Mouse (Mus musculus) cerebellum, adult (tissue): ENCODE measurements at regions not wholly inside any gene's neighbourhood (a gene's known extent, or its start where the extent isn't known, plus 50 kb on each side); places are given as distances from the start of the nearest gene placed in this dataset.

Source experiments
- ATAC-seq: cut with Nextera tagmentation; 2 replicates; pipeline ENCODE4 v1.9.2; 2017; ENCODE audit warnings: mild to moderate bottlenecking, moderate library complexity, mixed read lengths; ENCODE audit not compliant: insufficient number of reproducible peaks, low FRiP score, low TSS enrichment

DNA sequence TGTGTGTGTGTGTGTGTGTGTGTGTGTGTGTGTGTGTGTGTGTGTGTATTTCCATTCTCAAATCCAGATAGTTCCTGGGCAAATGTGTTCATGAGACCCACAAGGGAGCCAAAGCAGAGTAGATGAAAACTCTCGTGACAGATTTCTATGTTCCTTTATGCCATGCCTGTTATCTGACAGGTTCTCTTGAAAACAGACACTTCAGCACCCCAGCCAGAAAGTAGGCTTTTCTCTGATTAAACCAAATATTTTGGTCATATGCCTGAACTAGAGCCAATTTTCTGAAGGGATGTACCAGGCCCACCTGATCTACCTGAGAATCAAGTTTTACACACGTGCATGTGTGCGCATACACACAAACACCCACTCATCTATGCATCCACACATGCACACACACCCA, 95.5 kb downstream of the Psat1 start:
- no peak for ATAC-seq

- ATAC-seq: no peak
Measured at GRCm38 (mm10) chr19:15850722-15851121, 96.4 kb downstream of the Psat1 start.

DNA sequence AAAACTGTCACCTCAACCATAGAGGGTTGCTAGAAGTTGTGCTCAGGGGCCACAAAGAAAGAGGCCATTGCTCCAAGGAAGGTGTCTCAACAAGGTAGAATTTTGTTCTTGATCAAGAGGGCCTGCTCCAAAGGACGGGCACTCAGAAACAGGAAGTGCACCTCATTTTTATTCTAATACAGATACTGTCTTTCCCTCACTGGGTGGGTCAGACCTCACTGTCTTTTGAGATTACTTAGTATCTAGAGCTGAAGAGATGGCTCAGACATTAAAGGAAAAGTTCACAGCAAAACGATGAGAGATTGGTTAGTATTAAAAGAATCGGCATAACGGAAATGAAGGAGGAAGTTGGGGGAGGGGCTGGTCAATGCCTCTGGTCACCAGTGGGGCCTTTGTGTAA, 97.9 kb downstream of the Psat1 start:
- ATAC-seq: no peak

DNA sequence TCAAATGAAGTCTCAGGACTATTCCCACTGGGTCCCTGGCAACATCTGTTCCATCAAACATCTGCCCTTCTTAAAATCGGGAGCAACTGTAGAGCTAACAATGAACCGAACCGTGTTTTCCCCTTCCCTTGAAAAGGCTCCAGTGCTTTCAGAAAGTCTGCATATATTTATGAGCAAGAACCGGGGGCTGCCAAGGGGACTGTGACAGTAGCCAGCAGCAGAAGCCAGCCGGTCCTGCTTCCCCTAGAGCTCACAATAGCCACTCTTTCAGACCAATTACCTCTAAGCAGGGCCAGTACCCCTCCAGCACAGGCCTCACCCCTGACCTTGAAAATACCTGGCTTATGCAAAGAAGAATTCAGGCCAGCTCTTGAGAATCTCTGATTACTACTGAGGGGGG, 108.8 kb downstream of the Psat1 start:
- no peak for ATAC-seq

DNA sequence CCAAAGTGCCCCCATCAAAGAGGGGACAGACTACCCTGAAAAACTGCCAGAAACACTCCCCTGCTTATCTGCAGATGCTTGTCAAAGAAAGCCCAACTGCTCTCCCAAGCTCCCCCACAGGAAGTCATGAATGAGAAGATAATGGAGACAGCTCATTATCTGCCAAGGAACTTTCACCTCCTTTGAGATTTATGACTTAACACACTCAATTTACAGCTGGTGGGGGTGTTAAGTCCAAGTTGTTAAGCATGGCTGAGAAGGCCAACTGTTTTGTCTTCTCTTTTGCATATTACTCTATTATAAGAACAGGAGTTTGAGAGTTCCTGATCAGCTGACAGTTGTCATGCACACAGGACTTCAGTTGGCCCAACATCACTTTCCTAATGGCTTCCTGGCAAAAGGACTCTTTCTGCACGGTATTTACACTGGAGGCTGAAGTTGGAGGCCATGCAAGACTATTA, 109.4 kb downstream of the Psat1 start:
- ATAC-seq: no peak

DNA sequence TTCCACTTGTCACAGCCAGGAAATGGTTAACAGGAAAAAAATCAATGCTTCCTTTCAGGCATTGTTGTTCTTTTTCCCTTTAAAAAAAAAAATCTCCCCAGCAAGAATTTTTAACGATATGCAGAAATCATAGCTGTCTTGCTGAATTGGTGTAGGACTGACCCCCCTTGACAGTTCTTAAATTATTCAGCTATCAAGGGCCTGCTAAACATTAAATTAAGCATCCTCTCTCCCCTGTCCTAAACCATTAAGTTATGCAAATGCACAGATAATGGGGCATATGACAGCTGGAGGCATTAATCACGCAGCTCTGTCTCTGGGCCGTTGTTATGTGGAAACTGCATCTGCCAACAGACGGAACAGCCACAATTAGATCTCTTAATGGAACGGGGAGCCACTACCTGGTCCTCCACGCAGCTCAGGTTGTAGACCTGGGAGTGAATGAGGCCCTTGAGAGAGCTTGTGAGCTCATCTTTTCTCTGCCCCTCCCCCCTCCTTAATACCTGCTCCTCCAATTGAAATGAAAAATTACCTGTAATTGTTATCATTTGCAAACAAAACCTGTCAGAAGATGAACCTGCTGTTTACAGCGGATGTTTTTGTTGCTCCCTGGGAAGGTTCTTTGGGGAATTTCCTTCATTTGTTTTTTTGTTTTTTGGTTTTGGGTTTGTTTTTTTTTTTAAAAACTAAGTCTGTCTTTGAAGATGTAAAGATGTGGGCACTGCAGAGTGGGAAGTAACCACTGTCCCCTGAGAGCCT, 110.0 kb downstream of the Psat1 start:
- ATAC-seq: 0 out of 2 replicates have a peak, but pooled peaks have one; percentile 36

GRCm38 (mm10) chr19:15836201-15836955, 110.8 kb downstream of the Psat1 start:
- peak; percentile 49 for ATAC-seq

GRCm38 (mm10) chr19:15830385-15830784, 116.8 kb downstream of the Psat1 start:
- no peak for ATAC-seq

DNA sequence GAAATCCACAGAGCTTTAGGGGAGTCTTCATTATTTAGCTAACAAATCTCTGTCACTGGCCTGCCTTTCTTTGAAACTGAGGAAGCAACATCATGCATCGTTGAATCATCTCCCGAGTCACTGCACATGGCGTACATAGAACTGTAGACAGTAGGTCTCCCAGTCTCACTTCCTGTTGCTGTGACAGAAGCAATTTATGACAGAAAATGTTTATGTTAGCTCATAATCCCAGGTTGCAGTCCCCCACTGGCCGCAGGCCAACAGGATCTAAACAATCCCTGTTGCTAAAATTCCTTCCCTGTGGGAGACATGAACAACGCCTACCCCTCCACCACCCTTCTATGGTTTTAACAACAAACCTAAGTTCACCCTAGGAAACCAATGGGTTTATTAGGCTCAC, 118.0 kb downstream of the Psat1 start:
- no peak for ATAC-seq

- no peak for ATAC-seq
Measured at GRCm38 (mm10) chr19:15827990-15828705, 119.0 kb downstream of the Psat1 start.

DNA sequence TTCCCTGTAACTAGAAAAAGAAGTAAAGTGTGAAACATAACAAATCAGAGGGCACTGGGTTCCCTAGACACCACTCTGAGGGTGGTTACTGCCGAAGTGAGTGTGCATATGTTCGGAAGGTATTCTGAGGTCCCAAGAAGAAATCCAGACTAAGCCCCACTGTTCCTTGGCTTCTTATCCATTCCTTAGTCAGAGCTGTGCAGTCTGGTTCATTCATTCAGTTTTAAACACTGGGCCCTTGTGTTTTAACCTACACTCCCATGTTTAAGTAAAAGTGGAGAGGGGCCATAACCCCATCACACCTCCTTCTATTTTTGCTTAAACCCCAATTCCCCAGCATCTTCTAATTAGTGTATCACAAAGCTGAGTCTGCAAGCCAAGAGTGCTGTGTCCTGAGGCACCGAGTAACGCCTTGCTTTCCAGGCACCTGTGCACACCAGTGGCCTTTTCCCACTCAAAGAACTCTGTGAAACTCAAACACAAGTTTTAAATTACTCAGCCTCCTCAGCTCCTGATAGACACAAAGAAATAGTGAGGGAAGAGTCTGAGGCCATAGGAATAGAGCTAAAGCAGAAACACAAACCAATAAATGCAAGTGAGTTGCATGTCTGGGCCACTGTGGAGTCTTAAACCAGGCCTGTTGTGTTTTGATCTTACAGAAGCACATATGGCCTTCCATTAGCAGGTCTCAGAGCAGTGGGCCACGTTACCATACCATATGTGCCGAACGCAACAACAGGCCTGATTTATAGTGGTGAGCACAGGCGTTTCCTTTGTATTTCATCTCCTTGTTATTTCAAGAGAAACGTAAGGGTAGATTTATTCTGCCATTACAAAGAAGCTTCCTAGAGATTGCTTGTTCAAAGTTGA, 119.8 kb downstream of the Psat1 start:
- no peak for ATAC-seq

GRCm38 (mm10) chr19:15823688-15824371, 123.3 kb downstream of the Psat1 start:
- ATAC-seq: no peak

DNA sequence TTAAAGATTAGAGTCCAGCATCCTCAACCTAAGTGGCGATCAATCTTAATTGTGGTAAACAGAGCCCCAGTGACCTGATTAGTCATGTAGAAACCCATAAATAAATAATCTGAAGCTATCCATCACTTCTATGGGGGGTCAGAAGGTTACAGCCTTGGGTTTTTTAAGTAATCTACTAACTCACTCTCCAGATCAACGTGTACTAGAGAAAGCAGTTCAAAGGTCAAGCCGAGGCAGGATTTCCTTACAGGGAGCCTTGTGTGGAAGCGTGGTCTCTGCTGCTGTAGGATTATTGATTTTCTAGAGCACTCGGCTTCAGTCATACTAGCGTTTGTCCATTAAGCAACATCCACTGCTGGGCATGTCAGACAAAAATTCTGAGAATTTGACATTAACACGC, 127.1 kb downstream of the Psat1 start:
- ATAC-seq: no peak

- no peak for ATAC-seq
Measured at GRCm38 (mm10) chr19:15815166-15815565, 132.0 kb downstream of the Psat1 start.

- ATAC-seq: no peak
Measured at GRCm38 (mm10) chr19:15809008-15809407, 138.1 kb downstream of the Psat1 start.

GRCm38 (mm10) chr19:15807681-15808080, 139.5 kb downstream of the Psat1 start:
- no peak for ATAC-seq

GRCm38 (mm10) chr19:15803131-15803889, 143.8 kb downstream of the Psat1 start:
- no peak for ATAC-seq

DNA sequence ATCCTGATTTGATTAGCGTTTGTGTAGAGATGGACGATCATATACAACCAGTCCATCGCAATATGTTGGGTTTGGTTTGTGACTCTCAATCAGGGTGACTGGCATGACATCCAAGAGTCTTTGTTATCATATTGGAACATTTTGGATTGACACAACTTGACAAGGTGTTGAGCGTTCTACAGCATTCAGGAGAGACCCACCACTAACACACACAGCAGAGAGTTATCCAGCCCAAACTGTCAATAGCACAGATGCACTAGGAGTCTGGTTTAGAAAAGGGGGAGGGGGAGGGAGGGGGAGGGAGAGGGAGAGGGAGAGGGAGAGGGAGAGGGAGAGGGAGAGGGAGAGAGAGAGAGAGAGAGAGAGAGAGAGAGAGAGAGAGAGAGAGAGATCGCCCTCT, 144.5 kb downstream of the Psat1 start:
- ATAC-seq: no peak
